ENCODE assay signal across 12 mouse cellular contexts in the genomic region with DNA sequence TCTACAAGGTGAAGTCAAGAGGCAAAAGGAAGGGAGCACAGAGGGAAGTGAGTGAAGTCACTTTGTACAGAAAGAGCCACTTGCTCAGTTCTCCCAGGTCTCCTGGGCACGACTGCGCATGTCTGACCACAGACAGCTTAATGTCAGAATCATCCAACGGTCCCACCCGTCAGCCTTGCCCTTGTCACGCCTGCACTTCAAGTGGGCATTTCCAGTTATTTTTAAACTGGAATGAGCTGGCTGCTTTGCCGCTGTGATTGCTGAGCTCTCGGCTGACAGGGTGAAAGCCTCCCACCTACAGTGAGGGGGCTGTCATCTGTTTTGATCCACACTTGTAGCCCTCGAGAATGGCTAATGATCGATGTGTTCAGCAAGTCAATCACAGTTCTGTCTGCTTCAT.
DNase-seq lines count a peak whose midpoint lies in the region; ATAC-seq lines count a peak whose summit lies in the region.
"Had no signal": no experiment of that assay in that cellular context is flagged by ENCODE, and none has a peak within 500 bp of the region (broad histone marks: within the 10 kb centered on the region; RNA-seq: fewer than 3 reads in every experiment).

No protein-coding gene starts in this region.

- ATAC-seq in forebrain, embryonic 16.5 days, result 0 out of 2 replicates have a peak, but pooled peaks have one; percentile 31
- no peak for ATAC-seq in forebrain, embryonic 14.5 days
- ATAC-seq in hindbrain, embryonic 14.5 days (ENCODE audit: low FRiP score), result no peak
- ATAC-seq in erythroid progenitor cell, adult 5-6 weeks (replicated peaks; ENCODE audit: low FRiP score, poor library complexity, severe bottlenecking), result no peak
- ATAC-seq: intestine, embryonic 15.5 days had no signal

- no peaks in the 10 kb centered on the region for H3K4me1 ChIP-seq in forebrain, embryonic 16.5 days (replicated peaks; ENCODE audit: control insufficient read depth, insufficient read depth, low read length)
- H3K4me1 ChIP-seq in forebrain, embryonic 14.5 days (ENCODE audit: control insufficient read depth, insufficient read depth, low read length), result no peaks in the 10 kb centered on the region
- H3K4me1 ChIP-seq in hindbrain, embryonic 14.5 days (replicated peaks; ENCODE audit: control insufficient read depth, insufficient read depth, low read length), result peaks cover 14% of the 10 kb centered on the region; the same call in 1 of the 2 replicates
- H3K4me1 ChIP-seq: stomach, embryonic 15.5 days had no signal

- no peak for DNase-seq in forebrain, embryonic 14.5 days (ENCODE audit: low spot score)
- peak; percentile 29 for DNase-seq in thymus, postnatal 0 days (ENCODE audit: low spot score)
- no peak for DNase-seq in thymus, postnatal 10 days (ENCODE audit: low spot score in 2 of 2)
- no peak for DNase-seq in hindbrain, embryonic 14.5 days (ENCODE audit: low spot score)
- DNase-seq in thymus, postnatal 4 days, result peak; percentile 58
- DNase-seq in gastrocnemius, adult 8-10 months (ENCODE audit: low spot score in 2 of 2), result no peak
- DNase-seq: layer of hippocampus, adult 9-11 months had no signal

- 60% methylated on average over 9 of the region's 9 CpGs for WGBS in forebrain, embryonic 16.5 days
- 56% methylated on average over 9 of the region's 9 CpGs for WGBS in forebrain, embryonic 14.5 days
- 56% methylated on average over 9 of the region's 9 CpGs for WGBS in hindbrain, embryonic 14.5 days

- H3K27me3 ChIP-seq in forebrain, embryonic 16.5 days (replicated peaks; ENCODE audit: control insufficient read depth, insufficient read depth, low read length), result no peaks in the 10 kb centered on the region
- H3K27me3 ChIP-seq in forebrain, embryonic 14.5 days (replicated peaks; ENCODE audit: control insufficient read depth, insufficient read depth, low read length), result no peaks in the 10 kb centered on the region
- no peaks in the 10 kb centered on the region for H3K27me3 ChIP-seq in hindbrain, embryonic 14.5 days (ENCODE audit: control insufficient read depth, insufficient read depth, low read length)
- H3K27me3 ChIP-seq: embryonic facial prominence, embryonic 12.5 days; intestine, embryonic 15.5 days; stomach, embryonic 15.5 days had no signal

- no peak overlapping the region for H3K4me3 ChIP-seq in forebrain, embryonic 16.5 days (replicated peaks; ENCODE audit: low read length)
- H3K4me3 ChIP-seq in forebrain, embryonic 14.5 days (ENCODE audit: low read depth, low read length), result no peak overlapping the region
- no peak overlapping the region for H3K4me3 ChIP-seq in hindbrain, embryonic 14.5 days (replicated peaks; ENCODE audit: low read length)
- H3K4me3 ChIP-seq: embryonic facial prominence, embryonic 12.5 days; intestine, embryonic 15.5 days; stomach, embryonic 15.5 days had no signal

- no peaks in the 10 kb centered on the region for H3K36me3 ChIP-seq in forebrain, embryonic 16.5 days (ENCODE audit: control insufficient read depth, insufficient read depth)
- no peaks in the 10 kb centered on the region for H3K36me3 ChIP-seq in forebrain, embryonic 14.5 days (ENCODE audit: control insufficient read depth, insufficient read depth, low read length)
- H3K36me3 ChIP-seq in hindbrain, embryonic 14.5 days (replicated peaks; ENCODE audit: control insufficient read depth, insufficient read depth), result no peaks in the 10 kb centered on the region
- H3K36me3 ChIP-seq: embryonic facial prominence, embryonic 12.5 days; intestine, embryonic 15.5 days; stomach, embryonic 15.5 days had no signal

- H3K9me3 ChIP-seq in forebrain, embryonic 16.5 days (ENCODE audit: control insufficient read depth, low read length), result no peaks in the 10 kb centered on the region
- no peaks in the 10 kb centered on the region for H3K9me3 ChIP-seq in forebrain, embryonic 14.5 days (replicated peaks; ENCODE audit: control insufficient read depth, low read length)
- no peaks in the 10 kb centered on the region for H3K9me3 ChIP-seq in hindbrain, embryonic 14.5 days (ENCODE audit: control insufficient read depth, low read length)
- H3K9me3 ChIP-seq: embryonic facial prominence, embryonic 12.5 days; intestine, embryonic 15.5 days; stomach, embryonic 15.5 days had no signal

- H3K4me2 ChIP-seq in forebrain, embryonic 16.5 days (ENCODE audit: low read length), result no peak overlapping the region
- H3K4me2 ChIP-seq in forebrain, embryonic 14.5 days (ENCODE audit: low read length), result no peak overlapping the region
- no peak overlapping the region for H3K4me2 ChIP-seq in hindbrain, embryonic 14.5 days (replicated peaks)
- H3K4me2 ChIP-seq: embryonic facial prominence, embryonic 12.5 days; intestine, embryonic 15.5 days; stomach, embryonic 15.5 days had no signal

- H3K9ac ChIP-seq in forebrain, embryonic 16.5 days (replicated peaks; ENCODE audit: low read depth, low read length), result no peak overlapping the region
- H3K9ac ChIP-seq in forebrain, embryonic 14.5 days (ENCODE audit: low read length), result no peak overlapping the region
- no peak overlapping the region for H3K9ac ChIP-seq in hindbrain, embryonic 14.5 days
- H3K9ac ChIP-seq: embryonic facial prominence, embryonic 12.5 days; intestine, embryonic 15.5 days; stomach, embryonic 15.5 days had no signal

- no peak overlapping the region for H3K27ac ChIP-seq in forebrain, embryonic 16.5 days (ENCODE audit: low read length)
- H3K27ac ChIP-seq in forebrain, embryonic 14.5 days (ENCODE audit: low read depth, low read length), result no peak overlapping the region
- 0 out of 2 replicates have a peak overlapping the region, but pooled peaks have one; percentile 17 for H3K27ac ChIP-seq in hindbrain, embryonic 14.5 days
- H3K27ac ChIP-seq: embryonic facial prominence, embryonic 12.5 days; intestine, embryonic 15.5 days; stomach, embryonic 15.5 days had no signal

Comparison
In these comparisons a context has a peak if more than half of its experiments do, and no peak if none do; other contexts are left out.
1. DNase-seq: peak in thymus, postnatal 0 days (single experiment) and thymus, postnatal 4 days (single experiment); none in forebrain, embryonic 14.5 days (single experiment), thymus, postnatal 10 days (0 of 2), hindbrain, embryonic 14.5 days (single experiment) and gastrocnemius, adult 8-10 months (0 of 2).